Mouse (Mus musculus) embryonic facial prominence, embryonic 12.5 days (tissue): ENCODE data around the gene Syt6. TPM values are rescaled to one million over a fixed set of nuclear protein-coding genes. Genes with fewer than 3 reads are reported as not detected.

Source experiments
- microRNA-seq: library from miRNA; unstranded; fragments of <30 nt; microRNA quantifications from one replicate; pipeline ENCODE4, GENCODE M21; 2017
- polyA plus RNA-seq: library from polyadenylated mRNA; unstranded; fragments of >200 nt; fragmentation: Nextera tagmentation; extraction: Ambion mirVana; gene quantifications from 2 replicates; pipeline ENCODE4 v1.2.1, GENCODE M21; 2016

Gene Syt6
- polyA plus RNA-seq, 1 experiment from 2014 or later = 2.3 TPM

Small RNA genes within 50 kb of the gene (microRNA-seq; reads per million reads assigned to microRNA genes)
- gene Gm25325 = not detected

Other genes with a start within 250 kb of the Syt6 start
- gene Atg4a-ps, start 70.8 kb downstream of the Syt6 start, polyA plus RNA-seq = 0.13 and 0.23 TPM in 2 replicates
- 34.9 and 36.9 TPM in 2 replicates for gene Olfml3, start 162.8 kb downstream of the Syt6 start, polyA plus RNA-seq
- gene Gm10964, start 164.1 kb downstream of the Syt6 start, polyA plus RNA-seq = not detected in 2 replicates
- gene Hipk1, start 216.3 kb downstream of the Syt6 start, polyA plus RNA-seq = 12.6 and 13.1 TPM in 2 replicates
- gene Dclre1b, start 234.2 kb downstream of the Syt6 start, polyA plus RNA-seq = 25.5 and 26.0 TPM in 2 replicates
- gene Ap4b1, start 234.3 kb downstream of the Syt6 start, polyA plus RNA-seq = 24.0 and 24.8 TPM in 2 replicates
- 0.18 and 0.27 TPM in 2 replicates for gene Gm43064, start 234.3 kb downstream of the Syt6 start, polyA plus RNA-seq